Mouse (Mus musculus) left cerebral cortex, adult 18-20 months (tissue): Measurements from ENCODE around the gene Ssbp3. TPM values are rescaled to one million over a fixed set of nuclear protein-coding genes. Genes with fewer than 3 reads are reported as not detected.

ENCODE experiments used
- DNase-seq, 2 experiments: peaks; one replicate each; pipeline ENCODE4 v3.0.0; 2021 to 2022; ENCODE audit warnings: low spot score in 2 of 2, mixed read lengths in 1 of 2
- total RNA-seq, 2 experiments: library from RNA; stranded (reverse); gene quantifications; 2 replicates each; pipeline ENCODE4 v1.2.3; 2021

The Ssbp3 gene
- total RNA-seq, 2 experiments from 2014 or later: 190 to 197 TPM

DNA sequence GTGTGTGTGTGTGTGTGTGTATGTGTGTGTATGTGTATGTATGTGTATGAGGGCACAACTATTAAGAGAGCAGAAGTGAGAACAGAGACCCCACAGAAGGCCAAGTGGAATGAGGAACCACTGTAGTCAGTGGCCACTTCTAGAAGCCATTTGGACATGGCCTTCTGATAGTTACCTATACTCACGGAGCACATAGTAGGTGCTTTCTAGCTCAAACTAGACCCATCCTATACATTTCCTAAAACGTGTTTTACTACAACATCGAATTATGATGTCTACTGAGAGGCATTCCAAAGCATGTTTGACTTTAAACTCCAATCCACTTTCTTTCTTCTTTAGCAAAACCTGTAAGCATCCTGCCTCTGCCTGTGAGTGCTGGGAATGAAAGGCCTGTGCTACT lies 4.6 kb upstream of the Ssbp3 start:
- DNase-seq: no peak

- DNase-seq: no peak
Observed at GRCm38 (mm10) chr4:106907701-106908425, 2.6 kb upstream of the Ssbp3 start.

DNA sequence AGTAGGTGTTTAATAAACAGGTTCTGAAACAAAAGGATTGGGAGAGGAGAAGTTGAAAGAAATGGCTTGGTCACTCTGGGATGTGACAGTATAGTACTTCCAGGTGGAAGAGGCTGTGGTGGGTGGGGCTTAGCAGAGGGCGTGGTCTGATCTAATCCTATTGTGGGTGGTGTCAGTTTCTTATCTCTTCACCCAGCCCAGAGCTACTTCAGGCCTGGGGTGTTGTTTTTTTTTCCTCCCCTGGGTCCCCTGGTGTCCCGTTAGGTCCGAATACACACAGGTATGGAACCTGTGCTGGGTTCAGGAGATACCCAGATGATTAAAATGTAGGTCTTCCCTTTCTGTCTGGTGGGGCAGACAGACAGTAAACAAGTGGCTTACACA lies 2.1 kb upstream of the Ssbp3 start:
- no peak for DNase-seq

- DNase-seq: no peak
Observed at GRCm38 (mm10) chr4:106908950-106909751, 1.4 kb upstream of the Ssbp3 start.

GRCm38 (mm10) chr4:106909797-106910196 lies 704 bp upstream of the Ssbp3 start:
- no peak for DNase-seq

GRCm38 (mm10) chr4:106911246-106911801 lies 823 bp downstream of the Ssbp3 start:
- peak; percentile 90 to 96 for DNase-seq

GRCm38 (mm10) chr4:106911951-106912688 lies 1.6 kb downstream of the Ssbp3 start:
- DNase-seq: no peak

DNA sequence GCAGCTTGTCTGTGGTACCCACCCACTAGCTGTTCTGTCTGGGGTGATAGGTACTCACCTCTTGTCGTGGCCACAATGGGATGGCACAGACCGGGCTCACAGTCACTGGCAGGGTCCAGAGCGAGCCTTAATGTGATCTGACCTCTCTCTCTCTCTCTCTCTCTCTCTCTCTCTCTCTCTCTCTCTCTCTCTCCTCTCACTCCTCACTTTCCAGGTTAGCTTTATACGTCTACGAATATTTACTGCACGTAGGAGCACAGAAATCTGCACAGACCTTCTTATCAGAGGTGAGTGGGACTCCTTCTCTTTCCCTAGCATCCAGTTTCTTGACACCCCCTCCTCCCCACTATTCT lies 2.2 kb downstream of the Ssbp3 start:
- DNase-seq: no peak

DNA sequence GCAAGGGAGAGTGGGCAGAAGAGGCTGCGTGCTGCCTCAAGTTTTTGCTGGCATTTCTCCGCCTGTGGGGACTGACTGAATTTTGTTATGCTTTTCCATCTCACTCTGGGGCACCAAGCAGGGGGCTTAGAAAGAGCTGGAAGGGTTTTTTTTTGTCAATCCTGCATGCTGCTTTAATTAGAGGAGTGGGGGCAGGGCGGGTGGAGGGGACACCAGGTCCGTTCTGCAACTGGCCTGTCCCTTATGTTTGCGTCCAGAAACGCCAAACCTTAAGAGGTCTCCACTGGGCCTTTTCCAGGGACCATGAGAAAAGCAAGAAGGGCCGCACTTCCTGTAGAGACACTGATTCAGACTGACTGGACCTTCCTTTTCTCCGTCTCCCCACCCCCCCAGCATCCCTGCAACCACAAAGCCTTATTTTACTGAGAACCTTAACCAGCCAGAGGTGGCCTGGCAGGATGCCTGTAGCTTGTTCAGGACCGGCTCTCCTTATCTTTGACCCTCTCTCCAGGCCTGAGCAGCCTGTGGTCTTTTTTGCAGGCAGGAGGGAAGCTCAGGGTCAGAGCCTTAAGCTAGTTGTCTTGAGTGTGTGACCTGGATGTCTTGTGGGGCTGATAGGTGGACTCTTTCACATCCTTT lies 3.0 kb downstream of the Ssbp3 start:
- DNase-seq: no peak

GRCm38 (mm10) chr4:106915265-106915664 lies 4.8 kb downstream of the Ssbp3 start:
- DNase-seq: no peak

DNA sequence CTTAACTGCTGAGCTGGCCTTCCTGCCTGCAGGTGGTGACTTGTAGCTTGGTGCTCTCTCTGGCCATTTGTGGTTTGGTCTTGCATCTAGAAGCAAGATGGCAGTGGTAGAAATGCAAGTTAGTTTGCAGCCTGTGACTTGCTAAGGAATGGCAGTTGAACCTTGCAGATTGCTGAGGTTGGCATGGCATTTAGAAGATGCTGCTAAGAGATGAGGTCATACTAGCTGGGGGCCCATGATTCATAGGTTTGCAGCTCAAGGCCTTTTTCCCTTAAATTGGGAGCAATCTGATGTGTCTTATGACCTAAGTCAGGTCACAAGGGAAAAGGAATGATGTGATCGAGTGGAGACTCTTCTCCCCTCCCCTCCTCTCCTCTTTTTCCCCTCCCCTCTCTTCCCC lies 7.8 kb downstream of the Ssbp3 start:
- DNase-seq: no peak

DNA sequence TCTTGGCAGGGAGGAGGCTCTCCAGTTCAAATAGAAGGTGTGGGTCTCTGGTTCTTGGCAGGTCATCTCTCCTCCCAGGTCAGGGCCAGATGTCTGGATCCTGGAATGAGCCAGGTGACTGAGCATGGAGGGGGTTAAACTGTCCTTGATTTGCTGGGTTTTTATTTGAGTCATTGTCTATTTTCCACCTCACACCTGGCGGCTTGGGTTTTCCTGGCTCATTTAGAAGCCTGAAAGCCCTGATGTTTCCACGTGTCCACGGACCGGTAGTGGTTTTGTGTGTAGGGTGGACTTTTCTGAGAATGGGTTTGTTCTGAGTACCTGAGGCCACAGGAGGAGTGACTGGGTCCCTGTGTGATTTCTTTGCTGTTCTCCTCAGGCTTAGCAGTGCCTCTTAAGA lies 9.6 kb downstream of the Ssbp3 start:
- no peak for DNase-seq

- peak in 1 of 2 experiments; percentile 37 for DNase-seq
Observed at GRCm38 (mm10) chr4:106921375-106922336, 11.2 kb downstream of the Ssbp3 start.

DNA sequence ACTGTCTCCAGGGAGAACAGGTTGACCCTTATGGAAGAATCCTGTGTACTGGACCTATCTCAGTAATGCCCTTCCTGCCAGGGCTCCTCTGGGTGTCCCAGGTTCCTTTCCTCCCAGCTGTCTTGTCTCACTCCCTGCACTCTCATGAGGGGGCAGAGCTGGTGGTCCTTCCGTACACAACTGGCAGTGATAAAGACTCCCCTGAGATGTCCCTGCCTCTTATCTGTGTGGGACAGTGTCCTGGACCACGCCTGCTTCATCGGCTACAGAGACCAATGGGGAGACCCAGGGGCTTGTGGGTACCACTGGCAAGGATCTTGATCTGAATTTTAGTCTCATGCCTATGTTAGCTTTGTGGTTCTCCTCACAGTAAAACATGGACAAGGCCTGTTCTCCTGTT lies 12.4 kb downstream of the Ssbp3 start:
- DNase-seq: no peak

DNA sequence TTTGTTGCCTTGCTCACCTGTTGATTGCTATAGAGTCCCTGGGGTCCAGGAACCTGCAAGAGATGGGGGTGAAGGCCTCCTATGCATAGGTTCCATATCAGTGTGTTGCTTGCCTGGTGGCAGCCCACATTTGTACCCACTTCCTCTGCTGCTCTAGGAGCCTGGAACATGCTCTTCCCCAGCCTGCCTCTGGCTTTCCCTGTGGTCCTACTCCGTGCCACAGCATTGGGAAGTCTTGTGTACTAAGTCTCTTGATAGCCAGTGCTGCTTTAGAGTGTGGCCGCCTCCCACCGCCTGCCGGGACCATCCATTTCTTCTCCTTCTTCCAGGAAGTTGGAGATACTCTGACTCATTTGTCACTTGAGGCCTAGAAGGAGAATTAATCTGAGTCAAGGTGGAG lies 13.7 kb downstream of the Ssbp3 start:
- no peak for DNase-seq

GRCm38 (mm10) chr4:106924888-106925287 lies 14.4 kb downstream of the Ssbp3 start:
- DNase-seq: no peak

- DNase-seq: peak in 1 of 2 experiments; percentile 27
Observed at GRCm38 (mm10) chr4:106926401-106926800, 15.9 kb downstream of the Ssbp3 start.

DNA sequence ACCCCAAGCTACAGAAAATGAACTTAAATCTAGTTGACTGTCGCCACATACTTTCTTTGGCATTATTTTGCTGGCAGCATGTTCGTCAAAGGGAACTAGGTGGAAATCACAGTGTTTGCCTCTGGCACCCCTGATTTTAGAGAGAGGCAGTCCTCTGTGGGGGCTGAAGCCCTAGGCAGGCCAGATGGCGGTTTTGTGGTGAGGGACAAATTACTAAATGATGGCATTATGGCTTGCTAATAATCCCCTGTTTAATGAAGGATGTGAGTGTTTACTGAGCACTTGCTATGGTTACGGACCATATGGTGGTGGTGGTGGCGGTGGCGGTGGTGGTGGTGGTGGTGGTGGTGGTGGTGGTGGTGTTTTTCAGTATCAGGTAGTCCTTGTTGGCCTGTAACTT lies 16.5 kb downstream of the Ssbp3 start:
- DNase-seq: no peak

- DNase-seq: no peak
Observed at GRCm38 (mm10) chr4:106928961-106929360, 18.5 kb downstream of the Ssbp3 start.

DNA sequence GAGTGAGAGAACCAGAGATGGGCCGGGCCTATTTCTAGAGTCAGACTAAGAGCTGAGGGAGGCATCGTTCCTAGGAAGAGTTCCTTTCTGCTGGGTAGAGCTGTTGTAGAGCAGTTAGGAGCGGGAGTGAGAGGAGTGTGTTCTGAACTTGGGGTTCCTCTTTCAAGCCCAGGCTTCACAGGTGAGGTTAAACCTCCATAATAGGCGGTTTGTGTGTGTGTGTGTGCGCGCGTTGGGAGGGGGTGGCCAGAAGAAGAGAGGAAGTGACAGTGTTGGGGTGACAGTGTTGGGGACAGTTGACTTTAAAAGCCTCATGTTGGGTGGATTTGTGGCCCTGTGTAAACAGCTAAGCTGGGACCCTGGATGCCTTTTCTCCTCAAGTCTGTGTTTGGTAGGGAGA lies 22.1 kb downstream of the Ssbp3 start:
- no peak for DNase-seq
